Mouse (Mus musculus): Measurements from ENCODE around the gene Pagr1a. TPM values are rescaled to one million over a fixed set of nuclear protein-coding genes. Genes with fewer than 3 reads are reported as not detected.

Pagr1a gene
- polyA plus RNA-seq, 1 experiment from 2014 or later: 76.1 TPM

DNA sequence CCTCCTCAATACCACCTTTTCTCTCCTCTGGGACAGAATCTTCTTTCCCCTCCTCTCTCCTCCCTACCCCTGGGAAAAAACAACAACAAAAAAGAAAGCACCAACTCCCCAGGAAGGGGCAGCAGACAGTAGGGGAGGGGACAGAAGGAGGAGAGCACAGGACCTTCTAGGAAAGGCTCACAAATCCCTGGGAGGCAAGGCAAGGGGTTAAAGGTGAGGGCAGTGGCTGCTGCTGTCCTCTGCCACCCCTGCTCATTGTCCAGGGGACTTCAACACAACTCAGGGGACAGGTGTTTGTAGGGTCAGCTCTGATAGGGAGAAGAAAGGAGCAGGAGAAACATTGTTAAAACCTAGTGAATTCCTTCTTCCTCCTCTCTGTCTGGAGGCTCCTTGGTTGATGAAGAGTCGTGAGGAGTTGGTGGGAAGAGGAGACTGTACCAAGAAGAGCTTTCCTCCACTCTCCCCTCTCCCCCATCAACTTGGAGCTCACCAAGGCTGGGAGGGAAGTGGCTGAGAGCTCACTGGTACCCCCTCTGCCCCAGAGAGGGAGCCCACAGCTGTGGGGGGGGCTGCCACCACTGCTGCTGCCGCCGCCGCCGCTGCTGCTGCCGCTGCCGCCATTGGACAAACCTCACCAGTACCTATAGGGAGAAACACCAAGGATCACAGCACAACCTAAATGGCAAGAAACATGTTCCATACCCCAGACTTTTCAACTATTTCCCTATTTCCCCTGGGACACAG is 5.5 kb upstream of the Pagr1a start:
- DNase-seq (ENCODE audit: low spot score): no peak
- no peak overlapping the region for H3K4me3 ChIP-seq (ENCODE audit: low read depth, low read length)
- H3K36me3 ChIP-seq (ENCODE audit: control insufficient read depth, insufficient read depth, low read length): peaks cover 4% of the 10 kb centered on the region; the same call in 1 of the 2 replicates
- H3K4me2 ChIP-seq (replicated peaks; ENCODE audit: low read depth, low read length): peak overlapping the region; percentile 96; the same call in 1 of the 2 replicates
- no peak for ATAC-seq (ENCODE audit: low FRiP score)
- H3K27ac ChIP-seq (ENCODE audit: low read depth, low read length): peak overlapping the region; percentile 47; the same call in 1 of the 2 replicates
- WGBS: 76% methylated on average over 7 of the region's 7 CpGs
- no peaks in the 10 kb centered on the region for H3K27me3 ChIP-seq (ENCODE audit: control insufficient read depth, insufficient read depth, low read length)
- no peaks in the 10 kb centered on the region for H3K9me3 ChIP-seq (ENCODE audit: control insufficient read depth, low read length)
- peaks cover 26% of the 10 kb centered on the region for H3K4me1 ChIP-seq (replicated peaks; ENCODE audit: control insufficient read depth, insufficient read depth, low read length)
- 0 out of 2 replicates have a peak overlapping the region, but pooled peaks have one; percentile 11 for H3K9ac ChIP-seq (ENCODE audit: low read depth, low read length)

DNA sequence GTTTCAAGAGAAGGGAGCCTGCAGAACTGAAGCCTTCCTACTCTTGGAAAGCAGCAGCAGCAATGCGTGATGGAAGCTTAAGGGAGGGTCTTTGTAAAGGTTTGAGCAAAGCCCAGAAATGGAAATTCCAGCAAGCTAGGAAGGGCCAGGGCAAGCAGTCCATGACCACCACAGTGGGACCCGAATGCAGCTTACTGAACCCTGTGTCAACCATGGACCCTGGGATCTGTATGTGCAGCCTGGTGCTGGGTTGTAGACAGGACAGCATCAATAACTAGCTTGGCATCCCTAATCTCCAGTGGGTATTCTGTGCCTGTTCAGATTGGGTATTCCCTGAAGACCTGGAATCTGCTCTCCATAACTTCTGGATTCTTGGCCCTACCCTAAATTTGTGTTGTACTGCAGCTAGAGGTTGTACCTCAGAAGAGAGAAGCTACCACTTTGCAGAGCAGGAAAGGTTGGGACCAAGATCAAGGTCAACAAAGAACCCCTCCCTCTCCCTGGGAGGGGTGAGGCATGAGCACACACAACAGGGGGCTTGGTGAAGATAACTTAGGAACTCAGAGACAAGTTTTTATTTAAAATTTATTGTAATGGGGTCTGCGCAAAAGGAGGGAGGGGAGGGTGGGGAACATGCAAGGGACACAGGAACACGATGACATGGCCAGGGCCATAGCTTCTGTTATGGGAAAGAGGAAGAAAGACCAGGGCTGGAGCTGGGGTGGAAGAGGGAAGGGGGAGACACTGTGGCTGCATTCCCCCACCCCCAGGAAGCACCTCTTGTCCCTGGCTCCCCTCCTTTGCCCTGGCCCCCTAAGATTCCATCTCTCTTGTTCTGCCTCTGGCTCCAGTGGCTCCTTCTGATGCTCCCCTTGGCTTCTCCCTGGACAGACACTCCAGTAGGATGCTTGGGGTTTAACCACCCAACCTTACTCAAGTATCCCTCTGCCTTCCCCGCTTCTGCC is 4.7 kb upstream of the Pagr1a start:
- Histone ChIP-seq H3K9me3 (ENCODE audit: control insufficient read depth, low read length) (no peaks in the 10 kb centered on the region), H3K27me3 (ENCODE audit: control insufficient read depth, insufficient read depth, low read length) (no peaks in the 10 kb centered on the region), H3K4me2 (replicated peaks; ENCODE audit: low read depth, low read length) (peak overlapping the region; percentile 84), H3K27ac (ENCODE audit: low read depth, low read length) (peak overlapping the region; percentile 75), H3K4me1 (replicated peaks; ENCODE audit: control insufficient read depth, insufficient read depth, low read length) (peaks cover 24% of the 10 kb centered on the region), H3K9ac (ENCODE audit: low read depth, low read length) (peak overlapping the region; percentile 74), H3K4me3 (ENCODE audit: low read depth, low read length) (peak overlapping the region; percentile 38), H3K36me3 (ENCODE audit: control insufficient read depth, insufficient read depth, low read length) (peaks cover 4% of the 10 kb centered on the region; the same call in 1 of the 2 replicates)
- 47% methylated on average over 5 of the region's 5 CpGs for WGBS
- DNase-seq (ENCODE audit: low spot score): peak; percentile 59
- ATAC-seq (ENCODE audit: low FRiP score): no peak

DNA sequence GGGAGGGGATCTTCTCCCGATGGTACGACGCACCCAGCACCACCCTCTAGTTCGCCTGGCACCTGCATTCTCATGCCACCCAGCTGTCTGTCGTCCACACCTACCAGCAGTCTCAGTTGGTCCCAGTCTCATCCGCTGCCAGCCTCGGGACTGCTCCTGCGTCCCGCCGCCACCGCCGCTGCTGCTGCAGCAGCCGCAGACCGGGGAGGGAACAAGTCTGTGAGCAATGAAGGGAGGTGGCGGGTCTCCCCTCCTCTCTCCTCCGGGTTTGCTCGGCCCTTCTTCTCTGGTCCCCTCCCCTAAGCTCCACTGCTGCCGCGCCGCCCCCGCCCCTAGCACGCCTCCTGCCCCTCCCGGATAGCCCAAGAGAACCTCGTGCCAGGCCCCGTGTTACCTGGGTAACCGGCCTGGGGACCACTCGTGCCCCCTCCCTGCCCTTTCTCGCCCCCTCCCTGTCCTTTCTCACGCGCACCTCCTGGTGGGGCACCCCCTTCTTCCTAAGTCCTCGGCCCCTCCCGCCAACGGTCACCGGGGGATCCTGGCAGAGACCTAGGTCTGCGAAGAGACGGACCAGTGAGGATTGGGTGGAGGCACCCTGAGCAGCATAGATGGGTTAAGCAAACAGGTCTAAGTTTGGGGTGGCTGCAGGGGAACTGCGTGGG is 3.9 kb upstream of the Pagr1a start, which contains the start of the genes Gm42742 and Prrt2:
Gene Gm42742, minus strand, starts transcription at position 197 of the 662 bp plus-strand sequence.
Gene Prrt2, minus strand, starts transcription at position 311 of the 662 bp plus-strand sequence.
- peak within 1 kb of the TSS; percentile 74 for H3K9ac ChIP-seq (ENCODE audit: low read depth, low read length)
- peaks cover 4% of the 10 kb centered on the region; the same call in 1 of the 2 replicates for H3K36me3 ChIP-seq (ENCODE audit: control insufficient read depth, insufficient read depth, low read length)
- H3K27ac ChIP-seq (ENCODE audit: low read depth, low read length): peak within 1 kb of the TSS; percentile 75
- no peaks in the 10 kb centered on the region for H3K9me3 ChIP-seq (ENCODE audit: control insufficient read depth, low read length)
- peaks cover 25% of the 10 kb centered on the region for H3K4me1 ChIP-seq (replicated peaks; ENCODE audit: control insufficient read depth, insufficient read depth, low read length)
- DNase-seq (ENCODE audit: low spot score) (peak; percentile 61), ATAC-seq (ENCODE audit: low FRiP score) (no peak)
- 2% methylated on average over 31 of the region's 37 CpGs for WGBS
- peak within 1 kb of the TSS; percentile 84 for H3K4me2 ChIP-seq (replicated peaks; ENCODE audit: low read depth, low read length)
- H3K4me3 ChIP-seq (ENCODE audit: low read depth, low read length): peak within 1 kb of the TSS; percentile 38
- no peaks in the 10 kb centered on the region for H3K27me3 ChIP-seq (ENCODE audit: control insufficient read depth, insufficient read depth, low read length)

DNA sequence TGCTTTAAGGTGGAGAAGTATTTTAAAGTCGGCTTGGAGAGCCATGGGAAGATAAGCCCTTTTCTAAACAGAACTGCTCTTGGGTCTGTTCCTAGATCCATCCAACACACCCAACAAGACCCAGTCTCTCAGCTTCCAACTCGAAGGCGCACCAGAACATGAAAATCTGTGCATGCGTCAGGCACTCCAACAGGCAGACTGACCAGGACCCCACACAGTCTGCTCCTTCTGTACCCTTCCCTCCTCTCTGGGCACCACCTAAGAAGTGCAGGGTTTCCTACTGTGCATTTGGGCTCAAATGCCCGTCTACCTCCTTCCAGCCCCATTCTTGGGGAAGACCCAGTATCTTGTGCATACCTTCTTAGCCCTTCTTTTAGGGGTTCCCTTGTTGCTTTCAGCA is 3.3 kb upstream of the Pagr1a start:
- Histone ChIP-seq H3K9me3 (ENCODE audit: control insufficient read depth, low read length) (no peaks in the 10 kb centered on the region), H3K27me3 (ENCODE audit: control insufficient read depth, insufficient read depth, low read length) (no peaks in the 10 kb centered on the region), H3K27ac (ENCODE audit: low read depth, low read length) (peak overlapping the region; percentile 75), H3K4me2 (replicated peaks; ENCODE audit: low read depth, low read length) (peak overlapping the region; percentile 84), H3K9ac (ENCODE audit: low read depth, low read length) (peak overlapping the region; percentile 74), H3K4me1 (replicated peaks; ENCODE audit: control insufficient read depth, insufficient read depth, low read length) (peaks cover 29% of the 10 kb centered on the region), H3K36me3 (ENCODE audit: control insufficient read depth, insufficient read depth, low read length) (peaks cover 4% of the 10 kb centered on the region; the same call in 1 of the 2 replicates), H3K4me3 (ENCODE audit: low read depth, low read length) (peak overlapping the region; percentile 38)
- DNase-seq (ENCODE audit: low spot score): no peak
- WGBS: 46% methylated on average over 5 of the region's 5 CpGs
- no peak for ATAC-seq (ENCODE audit: low FRiP score)

DNA sequence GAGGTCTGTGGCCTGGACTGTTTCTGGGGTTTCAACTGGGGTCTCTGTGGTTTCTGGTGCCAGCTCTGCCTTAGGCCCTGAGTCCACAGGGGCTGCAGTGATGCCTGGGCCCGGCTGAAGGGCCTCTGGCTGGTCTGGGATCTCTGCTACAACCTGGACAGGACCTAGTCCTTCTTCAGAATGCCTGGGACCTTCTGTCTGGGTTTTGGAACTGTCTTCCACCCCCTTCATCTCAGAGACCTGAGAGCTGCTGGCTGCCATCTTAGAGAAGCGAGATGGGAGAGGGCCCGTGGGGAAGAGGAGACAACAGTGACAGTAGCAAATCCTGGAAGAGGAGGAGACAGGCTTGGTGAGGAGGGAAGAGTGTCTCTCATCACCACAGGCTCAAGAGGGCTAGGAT is 2.9 kb upstream of the Pagr1a start:
- Histone ChIP-seq H3K9ac (ENCODE audit: low read depth, low read length) (peak overlapping the region; percentile 74; the same call in 1 of the 2 replicates), H3K4me3 (ENCODE audit: low read depth, low read length) (peak overlapping the region; percentile 38; the same call in 1 of the 2 replicates), H3K9me3 (ENCODE audit: control insufficient read depth, low read length) (no peaks in the 10 kb centered on the region), H3K27ac (ENCODE audit: low read depth, low read length) (no peak overlapping the region), H3K36me3 (ENCODE audit: control insufficient read depth, insufficient read depth, low read length) (peaks cover 4% of the 10 kb centered on the region; the same call in 1 of the 2 replicates), H3K4me1 (replicated peaks; ENCODE audit: control insufficient read depth, insufficient read depth, low read length) (peaks cover 31% of the 10 kb centered on the region), H3K4me2 (replicated peaks; ENCODE audit: low read depth, low read length) (peak overlapping the region; percentile 84), H3K27me3 (ENCODE audit: control insufficient read depth, insufficient read depth, low read length) (no peaks in the 10 kb centered on the region)
- no peak for ATAC-seq (ENCODE audit: low FRiP score)
- WGBS: 55% methylated on average over 3 of the region's 3 CpGs
- DNase-seq (ENCODE audit: low spot score): no peak

DNA sequence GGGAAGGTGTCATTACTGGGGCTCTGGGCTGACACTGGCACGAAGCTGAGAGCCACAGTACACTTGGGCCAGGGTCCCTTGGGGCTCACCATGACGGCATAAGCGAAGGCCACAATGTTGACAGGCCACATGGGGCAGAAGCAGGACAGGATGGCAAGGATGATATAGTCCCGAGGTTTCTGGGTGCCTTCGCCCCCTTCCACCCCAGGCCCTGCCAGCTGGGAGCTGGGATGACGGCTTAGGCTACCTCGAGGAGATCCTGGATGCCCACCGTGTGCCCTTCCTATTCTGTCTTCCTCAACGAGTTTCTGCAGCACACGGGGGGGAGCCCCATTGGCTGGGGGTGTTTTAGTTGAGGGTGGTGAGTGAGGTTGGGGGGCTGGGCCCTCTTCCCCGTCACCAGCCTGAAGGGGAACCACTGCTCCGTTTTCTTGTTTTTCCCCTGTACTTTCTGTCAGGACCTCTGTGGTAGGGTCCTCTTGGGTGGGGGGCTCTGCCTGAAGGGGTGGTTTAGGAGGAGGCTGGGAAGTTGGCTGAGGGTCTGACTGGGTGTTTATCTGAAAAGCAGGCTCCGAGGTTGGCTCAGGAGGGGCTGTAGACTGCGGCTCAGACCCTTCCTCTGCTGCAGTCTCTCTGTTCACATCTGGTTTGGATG is 2.3 kb upstream of the Pagr1a start:
- H3K27me3 ChIP-seq (ENCODE audit: control insufficient read depth, insufficient read depth, low read length): no peaks in the 10 kb centered on the region
- WGBS: 80% methylated on average over 13 of the region's 14 CpGs
- peaks cover 4% of the 10 kb centered on the region; the same call in 1 of the 2 replicates for H3K36me3 ChIP-seq (ENCODE audit: control insufficient read depth, insufficient read depth, low read length)
- no peak overlapping the region for H3K27ac ChIP-seq (ENCODE audit: low read depth, low read length)
- DNase-seq (ENCODE audit: low spot score) (no peak), ATAC-seq (ENCODE audit: low FRiP score) (no peak)
- H3K9ac ChIP-seq (ENCODE audit: low read depth, low read length): peak overlapping the region; percentile 74; the same call in 1 of the 2 replicates
- H3K9me3 ChIP-seq (ENCODE audit: control insufficient read depth, low read length): no peaks in the 10 kb centered on the region
- peaks cover 31% of the 10 kb centered on the region for H3K4me1 ChIP-seq (replicated peaks; ENCODE audit: control insufficient read depth, insufficient read depth, low read length)
- peak overlapping the region; percentile 17 for H3K4me2 ChIP-seq (replicated peaks; ENCODE audit: low read depth, low read length)
- H3K4me3 ChIP-seq (ENCODE audit: low read depth, low read length): 0 out of 2 replicates have a peak overlapping the region, but pooled peaks have one; percentile 2

DNA sequence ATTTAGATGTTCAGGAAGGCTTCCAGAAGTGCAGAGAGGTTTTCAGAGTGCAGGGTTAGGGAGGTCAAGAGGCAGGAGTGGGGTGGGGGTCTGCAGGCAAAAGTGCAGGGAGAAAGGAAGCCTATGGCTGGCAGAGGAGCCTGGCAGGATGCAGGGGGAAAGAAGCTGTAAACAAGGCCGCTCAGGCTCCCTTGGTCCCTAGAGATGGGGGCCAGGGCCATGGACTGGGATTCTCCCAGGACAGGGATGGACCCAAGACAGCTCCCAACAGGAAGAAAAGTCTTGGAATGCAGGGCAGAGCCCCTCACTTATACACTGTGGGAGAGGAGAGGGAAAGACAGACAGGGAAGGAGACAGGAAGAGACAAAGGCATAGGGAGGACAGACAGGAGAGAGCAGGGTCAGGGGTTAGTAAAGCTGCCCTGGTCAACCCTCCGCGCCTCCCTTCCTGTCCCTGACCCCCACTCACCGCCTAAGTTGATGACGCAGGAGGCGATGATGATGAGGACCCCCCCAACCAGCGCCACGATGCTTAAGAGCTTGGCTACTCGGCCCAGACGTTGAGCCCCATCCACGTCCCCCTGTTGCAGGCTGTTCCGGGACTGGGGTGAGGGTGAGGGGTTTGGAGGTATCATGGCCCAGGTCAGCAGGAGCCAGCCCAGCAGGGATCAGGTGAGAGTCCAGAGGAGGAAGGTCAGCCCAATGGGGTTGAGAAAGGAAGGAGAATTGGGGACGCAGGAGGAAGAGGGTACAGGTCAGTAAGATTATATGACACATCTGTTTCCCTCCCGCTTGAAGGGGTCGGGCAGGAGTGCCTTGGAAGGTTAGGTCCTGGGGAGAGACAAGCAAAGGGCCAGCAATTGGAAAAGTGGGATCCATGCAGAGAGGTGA is 1.5 kb upstream of the Pagr1a start:
- no peaks in the 10 kb centered on the region for H3K9me3 ChIP-seq (ENCODE audit: control insufficient read depth, low read length)
- no peaks in the 10 kb centered on the region for H3K27me3 ChIP-seq (ENCODE audit: control insufficient read depth, insufficient read depth, low read length)
- 79% methylated on average over 15 of the region's 15 CpGs for WGBS
- DNase-seq (ENCODE audit: low spot score): no peak
- H3K4me1 ChIP-seq (replicated peaks; ENCODE audit: control insufficient read depth, insufficient read depth, low read length): peaks cover 25% of the 10 kb centered on the region
- no peak overlapping the region for H3K4me2 ChIP-seq (replicated peaks; ENCODE audit: low read depth, low read length)
- peaks cover 2% of the 10 kb centered on the region; the same call in 1 of the 2 replicates for H3K36me3 ChIP-seq (ENCODE audit: control insufficient read depth, insufficient read depth, low read length)
- H3K9ac ChIP-seq (ENCODE audit: low read depth, low read length): peak overlapping the region; percentile 38
- ATAC-seq (ENCODE audit: low FRiP score): no peak
- H3K4me3 ChIP-seq (ENCODE audit: low read depth, low read length): no peak overlapping the region
- H3K27ac ChIP-seq (ENCODE audit: low read depth, low read length): no peak overlapping the region

Measured in hindbrain, embryonic 11.5 days (tissue).